Mouse (Mus musculus) forebrain, embryonic 10.5 days (tissue): Measurements from ENCODE around the gene 4931422A03Rik. TPM values are rescaled to one million over a fixed set of nuclear protein-coding genes. Genes with fewer than 3 reads are reported as not detected.

Experiments used
- DNase-seq: peaks from one replicate; pipeline ENCODE4 v3.0.0-alpha.2; 2017; ENCODE audit warnings: low spot score; ENCODE audit errors: extremely low spot score
- H3K27ac ChIP-seq: fragments of 300-500 bp; sonication (generic); 2 replicates; pipeline ENCODE4 v1.5.1; 2016; ENCODE audit warnings: mild to moderate bottlenecking
- H3K27me3 ChIP-seq: fragments of 300-500 bp; sonication (generic); 2 replicates; pipeline ENCODE4 v1.6.1; 2016; ENCODE audit warnings: mild to moderate bottlenecking; ENCODE audit not compliant: poor library complexity, severe bottlenecking
- H3K36me3 ChIP-seq: fragments of 300-500 bp; sonication (generic); replicated peaks from 2 replicates; pipeline ENCODE4 v1.6.1; 2016; ENCODE audit warnings: mild to moderate bottlenecking, moderate library complexity
- H3K4me1 ChIP-seq: fragments of 300-500 bp; sonication (generic); 2 replicates; pipeline ENCODE4 v1.6.1; 2016
- H3K4me3 ChIP-seq: fragments of 300-500 bp; sonication (generic); 2 replicates; pipeline ENCODE4 v1.5.1; 2016; ENCODE audit warnings: mild to moderate bottlenecking, moderate library complexity
- H3K9me3 ChIP-seq: fragments of 300-500 bp; sonication (generic); 2 replicates; pipeline ENCODE4 v1.6.1; 2016; ENCODE audit warnings: mild to moderate bottlenecking, moderate library complexity
- WGBS: fragments of 180-500 bp; shearing (Covaris S2); methylation state at CpG from one replicate; pipeline ENCODE4 v1.1.7; 2016; 5-methylcytosine and 5-hydroxymethylcytosine counted together
- polyA plus RNA-seq: library from polyadenylated mRNA; unstranded; fragments of >200 nt; fragmentation: Nextera tagmentation; extraction: Ambion mirVana; gene quantifications from 2 replicates; pipeline ENCODE4 v1.2.1, GENCODE M21; 2016

Gene 4931422A03Rik
- polyA plus RNA-seq, 1 experiment from 2014 or later: 1.4 TPM

DNA sequence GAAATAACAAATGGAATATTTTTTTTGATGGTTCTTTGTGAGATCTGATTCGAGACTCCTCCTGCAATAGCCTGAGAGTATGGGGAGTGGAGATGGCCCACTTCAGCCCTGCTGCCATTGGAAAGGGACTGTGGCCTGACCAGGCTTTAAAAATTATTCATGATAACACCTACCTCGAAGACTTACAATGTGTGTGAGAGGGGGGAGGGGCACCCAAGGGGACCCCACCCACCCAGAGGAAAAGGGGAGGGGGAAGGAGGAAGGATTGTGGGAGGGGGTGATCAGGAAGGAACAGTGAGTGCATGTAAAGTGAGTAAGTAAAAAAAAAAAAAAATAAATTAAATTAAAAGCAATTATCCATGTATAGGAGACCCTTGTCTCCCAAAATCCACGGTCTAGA is 69.5 kb downstream of the 4931422A03Rik start:
- H3K36me3 ChIP-seq: no peaks in the 10 kb centered on the region
- WGBS: 77% methylated on average over 3 of the region's 3 CpGs
- H3K4me3 ChIP-seq: no peak overlapping the region
- no peak overlapping the region for H3K27ac ChIP-seq
- no peaks in the 10 kb centered on the region for H3K4me1 ChIP-seq
- no peak for DNase-seq
- H3K9me3 ChIP-seq: no peaks in the 10 kb centered on the region
- H3K27me3 ChIP-seq: no peaks in the 10 kb centered on the region

DNA sequence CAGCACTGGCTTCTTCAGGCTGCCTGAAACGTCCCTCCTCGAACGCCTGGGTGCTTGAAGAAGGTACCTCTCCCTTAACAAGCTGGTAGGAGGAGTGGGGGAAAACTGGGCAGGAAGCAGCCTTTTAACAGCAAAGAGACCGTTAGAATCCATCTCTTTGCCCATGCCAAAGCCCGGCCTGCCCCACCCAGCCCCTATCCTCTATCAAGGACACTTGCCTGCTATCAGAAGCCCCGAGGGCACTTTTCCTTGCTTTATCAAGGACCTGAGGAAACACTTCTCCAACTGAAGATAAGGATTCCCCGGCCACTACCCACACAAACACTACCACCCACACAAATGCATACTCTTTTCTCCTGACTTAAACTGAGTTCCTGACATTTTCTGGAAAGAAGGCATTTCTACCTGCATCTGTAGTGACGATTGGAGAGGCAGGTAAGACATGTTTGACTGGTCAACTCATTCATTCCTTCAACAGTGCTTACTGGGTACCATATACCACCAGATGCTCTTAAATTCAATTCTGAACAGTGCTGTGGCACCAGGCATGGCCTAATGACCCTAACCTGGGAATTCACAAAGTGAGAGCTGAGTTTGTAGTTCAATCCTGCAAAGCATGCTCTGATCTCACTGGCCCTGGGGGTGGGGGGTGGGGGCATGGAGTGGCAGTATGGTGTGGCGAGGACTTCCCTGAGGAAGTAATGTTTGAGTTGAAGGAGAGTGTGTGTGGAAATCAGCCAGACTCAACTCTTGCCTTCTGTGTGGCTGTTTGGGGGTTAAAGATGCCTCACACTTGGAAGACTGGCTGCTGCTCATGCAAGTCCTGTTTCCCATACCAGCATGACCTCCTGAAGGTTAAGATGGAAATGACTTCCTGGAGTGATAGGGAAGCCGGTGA is 70.3 kb downstream of the 4931422A03Rik start, which contains the start of gene Lmo2:
Gene Lmo2 (plus strand): TSS at position 338 of the 898 bp plus-strand sequence.
- 76% methylated on average over 10 of the region's 10 CpGs for WGBS
- Histone ChIP-seq H3K9me3 (no peaks in the 10 kb centered on the region), H3K4me3 (no peak within 1 kb of the TSS), H3K4me1 (no peaks in the 10 kb centered on the region), H3K27ac (no peak within 1 kb of the TSS), H3K27me3 (no peaks in the 10 kb centered on the region), H3K36me3 (no peaks in the 10 kb centered on the region)
- no peak for DNase-seq

DNA sequence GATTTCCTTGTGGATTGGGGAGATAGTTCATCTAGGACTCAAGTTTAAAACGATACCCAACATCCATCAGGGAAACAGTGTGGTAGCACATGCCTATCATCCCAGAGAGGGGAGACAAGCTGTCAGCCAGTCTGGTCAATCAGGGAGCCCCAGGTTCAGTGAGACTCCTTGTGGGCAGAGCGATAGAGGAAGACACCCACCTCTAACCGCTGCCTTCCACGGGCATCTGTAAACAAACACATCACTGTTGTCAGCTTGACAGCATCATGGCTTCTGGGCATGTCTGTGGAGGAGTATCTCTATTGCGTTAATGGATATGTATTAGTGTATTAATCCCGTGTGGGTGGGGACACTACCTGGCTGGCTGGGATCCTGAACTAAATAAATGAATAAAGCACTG is 71.3 kb downstream of the 4931422A03Rik start:
- no peak for DNase-seq
- Histone ChIP-seq H3K36me3 (no peaks in the 10 kb centered on the region), H3K27ac (no peak overlapping the region), H3K27me3 (no peaks in the 10 kb centered on the region), H3K4me3 (no peak overlapping the region), H3K9me3 (no peaks in the 10 kb centered on the region), H3K4me1 (no peaks in the 10 kb centered on the region)
- WGBS: 87% methylated on average over 6 of the region's 6 CpGs

DNA sequence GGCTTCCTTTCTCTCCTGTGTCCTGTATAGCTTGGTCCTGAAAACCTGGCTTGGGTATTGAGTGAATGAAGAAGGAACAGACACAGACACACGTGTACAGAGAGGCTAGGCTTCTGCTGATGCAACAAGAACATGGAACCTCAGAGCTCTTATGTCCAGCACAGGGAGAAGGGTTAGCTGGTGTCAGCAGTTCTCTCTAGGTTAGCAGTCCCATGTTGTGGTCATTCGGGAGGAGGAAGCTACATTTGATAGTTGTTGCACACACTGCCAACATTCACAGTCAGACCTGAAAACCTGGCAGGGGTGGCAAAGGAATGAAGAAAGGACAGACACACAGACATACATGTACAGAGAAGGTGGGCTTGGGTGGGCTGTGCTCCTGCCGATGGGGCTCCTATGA is 72.4 kb downstream of the 4931422A03Rik start:
- WGBS: 82% methylated on average over 3 of the region's 3 CpGs
- Histone ChIP-seq H3K9me3 (no peaks in the 10 kb centered on the region), H3K27me3 (no peaks in the 10 kb centered on the region), H3K27ac (no peak overlapping the region), H3K4me1 (no peaks in the 10 kb centered on the region), H3K4me3 (no peak overlapping the region), H3K36me3 (no peaks in the 10 kb centered on the region)
- DNase-seq: no peak

DNA sequence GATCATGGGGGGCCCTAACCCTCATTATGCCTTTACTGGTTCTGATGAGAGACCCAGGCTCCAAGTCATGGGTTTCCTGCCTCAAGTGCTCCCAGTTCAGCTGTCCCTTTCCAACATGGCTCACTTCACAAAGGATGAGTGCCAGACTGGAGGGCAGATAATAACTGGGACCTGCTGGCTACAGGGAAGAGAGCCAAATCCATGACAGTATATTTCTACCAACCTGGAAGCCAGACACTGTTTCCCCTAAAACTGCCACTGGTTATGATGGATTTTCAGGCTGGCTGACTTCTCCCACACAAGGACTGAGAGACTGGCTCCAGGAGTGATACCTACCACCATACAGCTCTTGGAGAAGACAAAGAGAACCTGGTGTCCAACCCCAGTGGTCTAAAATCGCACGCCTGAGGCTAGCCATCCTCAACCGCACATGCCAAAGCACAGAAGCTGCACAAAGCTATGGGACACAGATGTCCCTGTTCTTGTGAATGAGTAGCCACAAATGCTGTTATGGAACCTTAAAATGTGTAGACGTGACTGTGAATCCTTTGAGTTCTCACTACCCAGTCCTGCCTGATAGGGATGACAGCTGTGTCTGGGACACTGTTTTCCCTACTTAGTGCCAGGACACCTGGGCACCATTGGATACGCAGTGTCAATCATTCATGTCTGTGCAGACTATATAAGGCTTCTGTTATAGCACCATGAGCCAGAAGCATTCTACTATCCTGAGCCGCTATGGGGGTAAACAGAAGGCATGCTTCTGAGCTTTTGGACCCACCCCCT is 74.9 kb downstream of the 4931422A03Rik start:
- Histone ChIP-seq H3K27ac (no peak overlapping the region), H3K4me1 (peaks cover 5% of the 10 kb centered on the region), H3K9me3 (no peaks in the 10 kb centered on the region), H3K27me3 (no peaks in the 10 kb centered on the region), H3K4me3 (no peak overlapping the region), H3K36me3 (no peaks in the 10 kb centered on the region)
- no peak for DNase-seq
- WGBS: 94% methylated on average over 6 of the region's 6 CpGs

DNA sequence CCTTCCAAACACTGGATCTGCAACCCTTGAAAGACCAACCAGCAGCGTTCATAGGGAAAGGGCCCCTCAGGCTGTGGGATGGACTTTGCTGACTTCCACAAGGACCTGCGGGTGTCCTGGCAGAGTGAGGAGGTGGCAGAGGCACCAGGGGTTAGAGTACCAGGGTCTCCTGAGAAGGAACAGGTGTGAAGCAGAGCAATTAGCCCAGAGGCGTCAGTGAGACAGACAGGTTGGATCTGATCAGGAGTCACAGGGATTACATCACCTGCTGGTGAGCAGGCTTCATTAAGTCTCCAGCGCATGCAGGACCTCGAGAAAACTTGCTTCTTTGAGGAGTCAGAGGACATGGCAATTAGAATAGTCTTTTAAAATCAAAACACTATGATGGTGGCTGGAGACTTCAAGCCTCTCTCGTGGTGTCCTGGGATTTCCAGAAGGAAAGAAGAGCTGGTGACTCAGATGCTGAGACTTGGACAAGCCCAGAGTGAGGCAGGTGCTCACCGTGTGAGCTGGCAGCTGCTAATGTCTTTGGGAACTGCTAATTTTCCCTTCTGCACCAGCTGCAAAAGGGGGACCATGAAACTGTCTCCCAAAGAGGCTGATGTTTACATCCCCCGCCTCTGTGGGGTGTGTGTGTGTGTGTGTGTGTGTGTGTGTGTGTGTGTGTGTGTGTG is 80.0 kb downstream of the 4931422A03Rik start:
- 69% methylated on average over 8 of the region's 8 CpGs for WGBS

DNA sequence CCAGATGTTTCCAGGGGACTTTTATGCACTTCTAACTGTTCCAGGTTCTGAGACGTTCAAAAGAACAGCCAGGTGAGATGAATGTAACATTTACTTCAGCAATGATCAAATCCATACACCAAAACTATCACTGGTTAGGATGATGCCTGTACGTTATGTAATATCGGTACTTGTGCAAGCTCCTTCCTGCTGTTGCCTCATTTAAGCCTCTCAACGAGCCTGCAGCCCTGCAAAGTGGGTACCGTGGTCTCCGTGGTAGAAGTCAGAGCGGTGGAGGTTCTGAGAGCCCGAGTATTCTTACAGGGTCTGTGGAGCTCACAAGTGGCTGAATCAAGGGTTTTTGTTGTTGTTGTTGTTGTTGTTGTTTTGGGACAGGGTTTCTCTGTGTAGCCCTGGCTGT is 81.3 kb downstream of the 4931422A03Rik start:
- Histone ChIP-seq H3K9me3 (no peaks in the 10 kb centered on the region), H3K4me3 (no peak overlapping the region), H3K27ac (no peak overlapping the region), H3K36me3 (no peaks in the 10 kb centered on the region), H3K4me1 (peaks cover 19% of the 10 kb centered on the region), H3K27me3 (0 out of 2 replicates have a peak, but pooled peaks cover 11% of the 10 kb centered on the region)
- 84% methylated on average over 8 of the region's 8 CpGs for WGBS
- no peak for DNase-seq

More for the DNA sequence above, 80.0 kb downstream of the 4931422A03Rik start:
- Histone ChIP-seq H3K4me3 (no peak overlapping the region), H3K4me1 (peaks cover 19% of the 10 kb centered on the region), H3K27ac (peak overlapping the region; percentile 51; the same call in 1 of the 2 replicates), H3K36me3 (no peaks in the 10 kb centered on the region), H3K9me3 (no peaks in the 10 kb centered on the region), H3K27me3 (0 out of 2 replicates have a peak, but pooled peaks cover 11% of the 10 kb centered on the region)
- no peak for DNase-seq

DNA sequence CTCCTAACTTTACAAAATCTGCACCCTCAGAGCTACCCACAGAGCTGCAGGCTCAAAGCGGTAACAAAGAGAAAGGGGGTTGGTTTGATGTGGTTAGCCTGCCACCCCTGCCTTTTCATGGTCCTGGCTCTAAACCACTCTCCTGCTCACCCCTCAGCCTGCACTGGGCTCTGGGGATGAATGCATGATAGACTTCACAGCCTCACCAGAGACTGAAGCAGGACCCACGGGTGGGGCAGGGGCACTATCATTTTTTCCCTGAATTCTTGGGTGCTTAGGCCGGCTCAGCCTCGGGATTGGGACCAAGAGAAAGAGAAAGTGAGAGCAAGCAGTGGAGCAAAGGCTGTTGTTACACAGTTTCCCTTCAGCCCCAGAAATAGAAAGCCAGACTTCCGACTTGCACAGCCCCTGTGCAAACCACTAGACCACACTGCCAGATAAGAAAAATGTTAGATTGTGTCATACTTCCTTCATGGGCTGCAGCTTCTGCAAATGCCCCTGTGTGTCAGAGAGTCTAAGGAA is 82.5 kb downstream of the 4931422A03Rik start:
- Histone ChIP-seq H3K4me1 (peaks cover 19% of the 10 kb centered on the region), H3K4me3 (no peak overlapping the region), H3K27me3 (peaks cover 19% of the 10 kb centered on the region; the same call in 1 of the 2 replicates), H3K36me3 (no peaks in the 10 kb centered on the region), H3K27ac (no peak overlapping the region), H3K9me3 (no peaks in the 10 kb centered on the region)
- DNase-seq: no peak
- WGBS: 77% methylated on average over 5 of the region's 5 CpGs

DNA sequence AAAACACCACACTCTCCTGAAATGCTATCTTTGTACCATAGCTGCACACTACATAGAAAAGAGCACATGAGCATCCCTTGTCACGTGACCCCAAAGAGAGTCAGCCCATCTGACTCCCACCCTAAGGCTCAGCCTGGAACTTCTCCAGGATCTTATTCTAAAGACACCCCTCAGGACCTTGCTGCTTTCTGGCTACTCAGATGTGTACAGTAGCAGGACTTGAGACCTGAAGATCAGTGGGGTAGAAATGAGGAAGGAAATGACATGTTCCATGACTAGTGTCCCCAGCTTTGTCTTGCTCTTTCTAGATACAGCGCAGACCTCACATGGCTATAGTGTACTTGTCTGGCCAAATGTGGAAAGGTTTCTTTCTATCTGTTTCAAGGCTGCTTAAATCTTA is 83.3 kb downstream of the 4931422A03Rik start:
- H3K9me3 ChIP-seq: no peaks in the 10 kb centered on the region
- no peak overlapping the region for H3K27ac ChIP-seq
- no peak for DNase-seq
- H3K36me3 ChIP-seq: no peaks in the 10 kb centered on the region
- peaks cover 19% of the 10 kb centered on the region for H3K4me1 ChIP-seq
- H3K27me3 ChIP-seq: peaks cover 27% of the 10 kb centered on the region
- no peak overlapping the region for H3K4me3 ChIP-seq
- WGBS: 90% methylated on average over 2 of the region's 2 CpGs

DNA sequence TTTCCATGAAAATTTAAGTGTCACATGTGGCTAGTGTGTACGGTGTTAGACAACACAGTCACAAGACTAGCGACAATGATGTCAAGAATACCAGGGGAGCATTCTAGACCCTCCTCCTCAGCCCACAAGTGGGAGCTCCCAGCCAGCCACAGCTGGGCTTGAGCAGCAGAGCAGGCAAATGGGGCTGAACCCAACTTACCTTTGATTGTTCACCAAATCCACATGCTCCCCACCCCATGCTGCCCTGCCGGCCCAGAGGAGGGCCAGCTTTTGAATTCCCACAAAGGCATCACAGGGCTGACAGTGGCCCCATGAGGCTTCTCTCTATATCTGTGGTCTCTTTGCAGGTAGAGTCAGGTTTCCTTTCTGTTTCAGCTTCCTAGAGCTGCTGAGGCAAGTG is 87.1 kb downstream of the 4931422A03Rik start:
- no peak for DNase-seq
- WGBS: 67% methylated on average over 3 of the region's 3 CpGs

DNA sequence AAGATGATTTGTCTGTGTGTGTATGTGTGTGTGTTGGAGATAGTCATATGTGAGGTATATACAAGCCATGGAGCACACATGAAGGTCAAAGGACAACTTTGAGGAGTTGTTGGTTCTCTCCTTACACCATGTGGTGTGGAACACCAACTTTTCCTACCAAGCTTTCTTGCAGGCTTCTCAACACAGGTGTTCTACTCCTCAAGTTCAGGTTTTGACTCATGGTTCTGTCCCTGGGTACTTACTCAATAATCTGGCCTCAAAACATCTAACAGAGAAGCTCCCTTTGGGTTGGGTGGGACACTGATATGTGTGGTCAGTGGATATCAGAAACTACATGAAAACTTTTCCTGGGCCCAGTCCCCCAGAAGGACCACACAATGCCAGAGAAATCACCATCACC is 89.2 kb downstream of the 4931422A03Rik start:
- H3K27me3 ChIP-seq: peaks cover 61% of the 10 kb centered on the region
- H3K27ac ChIP-seq: no peak overlapping the region
- DNase-seq: no peak
- H3K9me3 ChIP-seq: no peaks in the 10 kb centered on the region
- no peak overlapping the region for H3K4me3 ChIP-seq
- H3K4me1 ChIP-seq: peaks cover 19% of the 10 kb centered on the region
- H3K36me3 ChIP-seq: no peaks in the 10 kb centered on the region

More for the DNA sequence above, 87.1 kb downstream of the 4931422A03Rik start:
- H3K27me3 ChIP-seq: peaks cover 58% of the 10 kb centered on the region
- no peaks in the 10 kb centered on the region for H3K36me3 ChIP-seq
- H3K4me3 ChIP-seq: no peak overlapping the region
- peaks cover 8% of the 10 kb centered on the region for H3K4me1 ChIP-seq
- H3K9me3 ChIP-seq: no peaks in the 10 kb centered on the region
- no peak overlapping the region for H3K27ac ChIP-seq

DNA sequence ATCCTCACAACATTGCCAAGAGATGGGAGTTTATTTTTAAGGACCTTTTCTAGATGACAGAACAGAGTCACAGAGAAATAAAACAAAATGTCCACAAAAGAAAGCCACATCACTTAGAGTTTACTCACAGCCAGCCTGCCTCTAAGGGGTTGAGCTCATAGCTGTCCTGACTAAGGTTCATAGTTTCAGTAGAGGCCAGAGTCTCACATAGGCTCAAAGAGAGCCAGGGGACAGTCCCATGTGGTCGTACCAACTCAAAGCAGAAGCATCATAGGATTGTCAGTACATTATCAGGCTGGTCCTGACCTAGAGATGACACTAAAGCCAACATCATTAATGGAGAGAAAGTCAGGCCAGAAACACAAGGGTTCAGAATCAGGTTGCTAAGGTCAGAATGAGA is 89.6 kb downstream of the 4931422A03Rik start:
- no peak overlapping the region for H3K4me3 ChIP-seq
- 85% methylated on average over 1 of the region's 1 CpGs for WGBS
- no peaks in the 10 kb centered on the region for H3K36me3 ChIP-seq
- peaks cover 20% of the 10 kb centered on the region for H3K4me1 ChIP-seq
- no peak overlapping the region for H3K27ac ChIP-seq
- DNase-seq: no peak
- no peaks in the 10 kb centered on the region for H3K9me3 ChIP-seq
- peaks cover 61% of the 10 kb centered on the region for H3K27me3 ChIP-seq
